ENCODE assay signal across 13 mouse cellular contexts in genomic region chr11:24679581-24679980, GRCm38 (mm10).
"Had no signal": no experiment of that assay in that cellular context is flagged by ENCODE, and none has a peak within 500 bp of the region (broad histone marks: within the 10 kb centered on the region; RNA-seq: fewer than 3 reads in every experiment).

No protein-coding gene starts in this region.

- H3K4me2 ChIP-seq: limb, embryonic 13.5 days; midbrain, embryonic 12.5 days; neural tube, embryonic 13.5 days had no signal

- DNase-seq: kidney, adult 11 months; kidney, adult 9 months; kidney, postnatal 36 days; lung, adult 18-20 months; retina, postnatal 1 day; thymus, postnatal 4 days had no signal

- H3K27ac ChIP-seq: kidney, postnatal 0 days; layer of hippocampus, adult 2 months; limb, embryonic 13.5 days; liver, embryonic 14.5 days; midbrain, embryonic 12.5 days; neural tube, embryonic 13.5 days had no signal

- H3K27me3 ChIP-seq: limb, embryonic 13.5 days; midbrain, embryonic 12.5 days; neural tube, embryonic 13.5 days had no signal

- H3K9me3 ChIP-seq: limb, embryonic 13.5 days; midbrain, embryonic 12.5 days; neural tube, embryonic 13.5 days had no signal

- H3K4me3 ChIP-seq: layer of hippocampus, adult 2 months; limb, embryonic 13.5 days; midbrain, embryonic 12.5 days; neural tube, embryonic 13.5 days had no signal

- H3K9ac ChIP-seq: limb, embryonic 13.5 days; liver, embryonic 14.5 days; midbrain, embryonic 12.5 days; neural tube, embryonic 13.5 days had no signal

- H3K4me1 ChIP-seq: midbrain, embryonic 12.5 days had no signal

- H3K36me3 ChIP-seq: limb, embryonic 13.5 days; midbrain, embryonic 12.5 days; neural tube, embryonic 13.5 days had no signal

- ATAC-seq: midbrain, embryonic 16.5 days had no signal
